32 mouse cellular contexts compared by ENCODE assay signal in genomic region chr5:53011327-53011726, GRCm38 (mm10). TPM values are rescaled to one million over a fixed set of nuclear protein-coding genes. Genes with fewer than 3 reads are reported as not detected.
DNase-seq lines count a peak whose midpoint lies in the region; ATAC-seq and TF ChIP-seq lines count a peak whose summit lies in the region.
"Had no signal": no experiment of that assay in that cellular context is flagged by ENCODE, and none has a peak within 500 bp of the region (broad histone marks: within the 10 kb centered on the region; RNA-seq: fewer than 3 reads in every experiment).

No protein-coding gene starts in this region.

- no peak overlapping the region for H3K4me3 ChIP-seq in limb, embryonic 13.5 days
- no peak overlapping the region for H3K4me3 ChIP-seq in kidney, embryonic 15.5 days (replicated peaks)
- H3K4me3 ChIP-seq in heart, adult 2 months: no peak overlapping the region
- H3K4me3 ChIP-seq: forebrain, embryonic 10.5 days; forebrain, embryonic 15.5 days; heart, embryonic 10.5 days; heart, embryonic 15.5 days; hindbrain, embryonic 12.5 days; liver, embryonic 15.5 days; midbrain, embryonic 10.5 days had no signal

- H3K4me1 ChIP-seq in limb, embryonic 13.5 days: peaks cover 8% of the 10 kb centered on the region; the same call in 1 of the 2 replicates
- 0 out of 2 replicates have a peak, but pooled peaks cover 5% of the 10 kb centered on the region for H3K4me1 ChIP-seq in kidney, embryonic 15.5 days
- no peaks in the 10 kb centered on the region for H3K4me1 ChIP-seq in heart, adult 2 months (ENCODE audit: control insufficient read depth, insufficient read depth, low read length)
- H3K4me1 ChIP-seq: forebrain, embryonic 10.5 days; forebrain, embryonic 15.5 days; heart, embryonic 10.5 days; heart, embryonic 15.5 days; hindbrain, embryonic 12.5 days; liver, embryonic 15.5 days; midbrain, embryonic 10.5 days had no signal

- no peak overlapping the region for H3K9ac ChIP-seq in limb, embryonic 13.5 days
- H3K9ac ChIP-seq in kidney, embryonic 15.5 days: no peak overlapping the region
- no peak overlapping the region for H3K9ac ChIP-seq in heart, adult 2 months (ENCODE audit: low read depth, low read length)
- H3K9ac ChIP-seq: forebrain, embryonic 15.5 days; heart, embryonic 15.5 days; hindbrain, embryonic 12.5 days; liver, embryonic 15.5 days; lung, embryonic 14.5 days had no signal

- DNase-seq in embryo, embryonic 11 days: peak; percentile 35
- DNase-seq in embryo, embryonic 10.5 days (ENCODE audit: low spot score): no peak
- DNase-seq in forelimb bud, embryonic 11.5 days (ENCODE audit: low read depth, low spot score): peak; percentile 49
- no peak for DNase-seq in cerebellum, postnatal 25 days
- no peak for DNase-seq in heart, adult 2 months
- DNase-seq: adrenal gland, postnatal 14 days; cerebellum, adult 11 months; cerebellum, adult 9-10 months; gastrocnemius, postnatal 14 days; kidney, adult 8-10 months; kidney, postnatal 10 days; layer of hippocampus, adult 9-11 months; lung, embryonic 14.5 days; lung, postnatal 14 days; right cerebral cortex, postnatal 25 days; thymus, postnatal 14 days had no signal

- no peaks in the 10 kb centered on the region for H3K9me3 ChIP-seq in limb, embryonic 13.5 days
- no peaks in the 10 kb centered on the region for H3K9me3 ChIP-seq in kidney, embryonic 15.5 days (replicated peaks)
- H3K9me3 ChIP-seq: forebrain, embryonic 10.5 days; forebrain, embryonic 15.5 days; heart, embryonic 10.5 days; heart, embryonic 15.5 days; hindbrain, embryonic 12.5 days; liver, embryonic 15.5 days; midbrain, embryonic 10.5 days had no signal

- no peaks in the 10 kb centered on the region for H3K79me2 ChIP-seq in heart, adult 2 months (replicated peaks; ENCODE audit: control insufficient read depth, insufficient read depth, low read length)

- H3K4me2 ChIP-seq in limb, embryonic 13.5 days (replicated peaks): no peak overlapping the region
- H3K4me2 ChIP-seq in kidney, embryonic 15.5 days: no peak overlapping the region
- H3K4me2 ChIP-seq: forebrain, embryonic 15.5 days; heart, embryonic 15.5 days; hindbrain, embryonic 12.5 days; liver, embryonic 15.5 days; lung, embryonic 14.5 days had no signal

- no peak for TF ChIP-seq CTCF in heart, adult 2 months (IDR thresholded peaks at IDR 0.05)

- intact Hi-C loops in heart, adult 2 months (cut with DNase I): no loop called here

- H3K27ac ChIP-seq in limb, embryonic 13.5 days: no peak overlapping the region
- no peak overlapping the region for H3K27ac ChIP-seq in kidney, embryonic 15.5 days
- H3K27ac ChIP-seq in heart, adult 2 months: no peak overlapping the region
- H3K27ac ChIP-seq: forebrain, embryonic 10.5 days; forebrain, embryonic 15.5 days; heart, embryonic 10.5 days; heart, embryonic 15.5 days; hindbrain, embryonic 12.5 days; hindbrain, postnatal 0 days; liver, embryonic 15.5 days; midbrain, embryonic 10.5 days had no signal

- H3K36me3 ChIP-seq in limb, embryonic 13.5 days: no peaks in the 10 kb centered on the region
- H3K36me3 ChIP-seq in kidney, embryonic 15.5 days: no peaks in the 10 kb centered on the region
- H3K36me3 ChIP-seq in heart, adult 2 months (ENCODE audit: control insufficient read depth, insufficient read depth, low read length): no peaks in the 10 kb centered on the region
- H3K36me3 ChIP-seq: forebrain, embryonic 10.5 days; forebrain, embryonic 15.5 days; G1E; heart, embryonic 10.5 days; heart, embryonic 15.5 days; hindbrain, embryonic 12.5 days; liver, embryonic 15.5 days; midbrain, embryonic 10.5 days had no signal

- peak; percentile 81 for ATAC-seq in limb, embryonic 13.5 days (ENCODE audit: low FRiP score, low read depth)
- ATAC-seq in kidney, embryonic 15.5 days (replicated peaks; ENCODE audit: low FRiP score): no peak
- ATAC-seq: forebrain, embryonic 15.5 days; hindbrain, postnatal 0 days; intestine, embryonic 16.5 days; midbrain, embryonic 16.5 days had no signal

- no peak for TF ChIP-seq POLR2A in heart, adult 2 months (IDR thresholded peaks at IDR 0.05; ENCODE audit: insufficient read depth, low read depth, low read length)

- WGBS in limb, embryonic 13.5 days: 22% methylated on average over 3 of the region's 3 CpGs
- 86% methylated on average over 3 of the region's 3 CpGs for WGBS in kidney, embryonic 15.5 days
- 86% methylated on average over 3 of the region's 3 CpGs for WGBS in heart, adult 2 months

- H3K27me3 ChIP-seq in limb, embryonic 13.5 days: no peaks in the 10 kb centered on the region
- 0 out of 2 replicates have a peak, but pooled peaks cover 4% of the 10 kb centered on the region for H3K27me3 ChIP-seq in kidney, embryonic 15.5 days
- H3K27me3 ChIP-seq in heart, adult 2 months (ENCODE audit: control insufficient read depth, insufficient read depth, low read length): no peaks in the 10 kb centered on the region
- H3K27me3 ChIP-seq: forebrain, embryonic 15.5 days; heart, embryonic 15.5 days; hindbrain, embryonic 12.5 days; liver, embryonic 15.5 days had no signal

- no peak for TF ChIP-seq EP300 in heart, adult 2 months (IDR thresholded peaks at IDR 0.05; ENCODE audit: insufficient read depth, low read depth, low read length)

RNA-seq across cellular contexts. Expression of gene Slc34a2, which starts 26.6 kb away (rescaled TPM):
- 0.04 TPM in 1 of 2 replicates, not detected in the other for polyA plus RNA-seq in limb, embryonic 13.5 days (2015; fragmentation: Nextera tagmentation; extraction: Ambion mirVana)
- polyA plus RNA-seq in kidney, embryonic 15.5 days (2015; fragmentation: Nextera tagmentation; extraction: Ambion mirVana): 0.43 and 0.57 TPM in 2 replicates
- total RNA-seq in heart, adult 2 months (2021): not detected
- 1.7 TPM in 1 of 2 replicates, not detected in the other for polyA plus RNA-seq in heart, adult 2 months (2012; rRNA removed)
- total RNA-seq: common myeloid progenitor, adult 5-6 weeks; gastrocnemius, postnatal 14 days; granulocyte monocyte progenitor cell, adult 5-6 weeks had no signal
- polyA plus RNA-seq: forebrain, embryonic 10.5 days; forebrain, embryonic 15.5 days; G1E; heart, embryonic 10.5 days; midbrain, embryonic 10.5 days; neural tube, embryonic 11.5 days had no signal

Comparison
In these comparisons a context has a peak if more than half of its experiments do, and no peak if none do; other contexts are left out.
1. DNase-seq: peak in embryo, embryonic 11 days (single experiment) and forelimb bud, embryonic 11.5 days (single experiment); none in embryo, embryonic 10.5 days (single experiment), cerebellum, postnatal 25 days (0 of 2) and heart, adult 2 months (0 of 2).